Mouse (Mus musculus): ENCODE results near the gene Pik3c2b. TPM values are rescaled to one million over a fixed set of nuclear protein-coding genes. Genes with fewer than 3 reads are reported as not detected.
"Not testable (repeated sequence)": the region's sequence is repeated elsewhere in the genome, so short reads cannot be mapped to it uniquely, and the experiment has no call there.

Pik3c2b gene
- polyA plus RNA-seq (2015; fragmentation: Nextera tagmentation; extraction: Ambion mirVana) = 2.1 and 2.6 TPM in 2 replicates

- DNase-seq (ENCODE audit: low spot score) = peak; percentile 26
Observed at GRCm38 (mm10) chr1:133045011-133045860, at the start of gene Pik3c2b. Gene Pik3c2b (plus strand): TSS chr1:133045667.

- DNase-seq (ENCODE audit: low spot score) = no peak
Observed at GRCm38 (mm10) chr1:133000347-133000746, 45.1 kb upstream of the Pik3c2b start.

GRCm38 (mm10) chr1:133006571-133006970, 38.9 kb upstream of the Pik3c2b start:
- no peak for DNase-seq (ENCODE audit: low spot score)

GRCm38 (mm10) chr1:133011955-133012841, 33.3 kb upstream of the Pik3c2b start:
- DNase-seq (ENCODE audit: low spot score) = peak; percentile 53

GRCm38 (mm10) chr1:133013331-133013730, 32.1 kb upstream of the Pik3c2b start:
- no peak for DNase-seq (ENCODE audit: low spot score)

- DNase-seq (ENCODE audit: low spot score) = no peak
Observed at GRCm38 (mm10) chr1:133014196-133014595, 31.3 kb upstream of the Pik3c2b start.

- DNase-seq (ENCODE audit: low spot score) = no peak
Observed at GRCm38 (mm10) chr1:133016775-133017428, 28.6 kb upstream of the Pik3c2b start.

- DNase-seq (ENCODE audit: low spot score) = no peak
Observed at GRCm38 (mm10) chr1:133018580-133018979, 26.9 kb upstream of the Pik3c2b start.

- no peak for DNase-seq (ENCODE audit: low spot score)
Observed at GRCm38 (mm10) chr1:133019312-133019711, 26.2 kb upstream of the Pik3c2b start.

GRCm38 (mm10) chr1:133020137-133020894, 25.2 kb upstream of the Pik3c2b start:
- no peak for DNase-seq (ENCODE audit: low spot score)

GRCm38 (mm10) chr1:133021391-133021790, 24.1 kb upstream of the Pik3c2b start:
- no peak for DNase-seq (ENCODE audit: low spot score)

- DNase-seq (ENCODE audit: low spot score) = not testable (repeated sequence)
Observed at GRCm38 (mm10) chr1:133021971-133022370, 23.5 kb upstream of the Pik3c2b start.

GRCm38 (mm10) chr1:133023723-133024122, 21.7 kb upstream of the Pik3c2b start:
- not testable (repeated sequence) for DNase-seq (ENCODE audit: low spot score)

- no peak for DNase-seq (ENCODE audit: low spot score)
Observed at GRCm38 (mm10) chr1:133024426-133024825, 21.0 kb upstream of the Pik3c2b start.

- DNase-seq (ENCODE audit: low spot score) = peak; percentile 96
Observed at GRCm38 (mm10) chr1:133025051-133025795, 20.2 kb upstream of the Pik3c2b start.

GRCm38 (mm10) chr1:133025796-133026190, 19.7 kb upstream of the Pik3c2b start:
- not testable (repeated sequence) for DNase-seq (ENCODE audit: low spot score)

- no peak for DNase-seq (ENCODE audit: low spot score)
Observed at GRCm38 (mm10) chr1:133027126-133027525, 18.3 kb upstream of the Pik3c2b start.

GRCm38 (mm10) chr1:133027980-133028379, 17.5 kb upstream of the Pik3c2b start:
- no peak for DNase-seq (ENCODE audit: low spot score)

GRCm38 (mm10) chr1:133029744-133030143, 15.7 kb upstream of the Pik3c2b start:
- peak; percentile 56 for DNase-seq (ENCODE audit: low spot score)

GRCm38 (mm10) chr1:133030461-133030860, 15.0 kb upstream of the Pik3c2b start, which contains the start of gene Mdm4:
Gene Mdm4 (minus strand): TSS chr1:133030561.
- DNase-seq (ENCODE audit: low spot score) = no peak

Measured in thymus, postnatal 0 days (tissue).